Mouse (Mus musculus) G1E-ER4 (cell line): ENCODE measurements around the gene Ap1g2. TPM values are rescaled to one million over a fixed set of nuclear protein-coding genes. Genes with fewer than 3 reads are reported as not detected.

Source experiments
- GATA1 ChIP-seq: IDR thresholded peaks from one replicate; pipeline ENCODE4 v1.8.0; 2012; ENCODE audit warnings: low read length, inconsistent platforms
- polyA plus RNA-seq: library from polyadenylated mRNA; stranded (reverse); fragments of >175 nt; gene quantifications from 2 replicates; pipeline ENCODE4 v1.2.3, GENCODE M21; 2012

Ap1g2 gene
- polyA plus RNA-seq, 1 experiment = 16.8 TPM

DNA sequence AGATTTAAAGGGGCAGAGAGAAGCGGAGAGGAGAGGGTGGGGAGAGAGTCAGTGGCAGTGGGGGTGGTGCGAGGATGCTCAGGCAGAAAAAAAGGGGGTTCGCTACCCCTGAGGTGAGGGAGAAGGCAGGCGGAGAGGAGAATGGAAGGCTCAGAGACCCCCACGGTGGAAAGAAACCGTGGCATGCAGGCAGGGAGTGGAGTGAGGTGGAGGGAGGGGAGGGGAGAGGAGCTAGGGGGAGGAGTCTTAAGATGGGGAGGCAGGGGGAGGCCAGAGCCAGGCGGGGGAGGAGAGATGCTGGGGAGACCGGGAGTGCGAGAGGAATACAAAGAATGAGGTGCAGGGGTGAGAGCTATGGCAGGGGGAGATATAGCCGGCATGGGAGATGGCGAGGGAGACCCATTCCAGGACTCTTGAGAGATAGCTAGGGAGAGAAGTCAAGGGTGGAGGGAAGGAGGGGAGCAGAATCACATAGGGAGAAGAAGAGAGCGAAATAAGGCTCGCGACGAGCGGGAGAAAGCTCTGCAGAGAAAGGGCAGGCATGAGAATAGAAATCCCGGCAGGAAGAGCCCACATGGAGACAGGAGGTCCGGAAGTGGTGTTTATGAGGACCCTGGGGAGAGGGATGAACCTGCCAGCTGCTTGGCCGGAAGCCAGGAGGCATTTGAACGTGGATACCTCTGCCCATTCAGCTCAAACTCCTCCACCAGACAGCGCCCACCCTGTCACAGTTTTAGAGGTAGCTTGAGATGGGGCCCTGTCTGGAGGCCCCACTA is 10.2 kb upstream of the Ap1g2 start, which contains the start of gene Jph4:
Gene Jph4, minus strand, starts transcription at position 511 of the 776 bp plus-strand sequence.
- no peak for TF ChIP-seq GATA1

DNA sequence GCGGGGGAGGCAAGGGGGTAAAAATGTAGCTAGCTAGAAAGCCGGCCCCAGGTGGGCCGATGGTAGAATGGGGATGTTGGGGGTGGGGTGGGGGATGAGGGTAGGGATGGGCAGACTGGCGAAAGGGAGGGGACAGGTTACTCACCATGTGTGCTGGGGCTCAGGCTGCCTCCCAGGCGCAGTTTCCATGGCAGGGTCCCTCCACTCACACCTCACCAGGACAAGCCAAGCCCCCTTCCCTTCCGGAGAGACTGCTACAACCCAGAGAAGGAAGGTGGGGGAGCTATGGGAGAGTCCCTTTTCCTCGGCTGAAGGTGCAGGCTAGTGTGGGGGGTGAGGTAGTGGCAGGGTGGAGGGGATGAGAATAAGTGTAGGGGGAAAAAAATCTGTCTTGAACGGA is 9.5 kb upstream of the Ap1g2 start:
- TF ChIP-seq GATA1 = no peak

DNA sequence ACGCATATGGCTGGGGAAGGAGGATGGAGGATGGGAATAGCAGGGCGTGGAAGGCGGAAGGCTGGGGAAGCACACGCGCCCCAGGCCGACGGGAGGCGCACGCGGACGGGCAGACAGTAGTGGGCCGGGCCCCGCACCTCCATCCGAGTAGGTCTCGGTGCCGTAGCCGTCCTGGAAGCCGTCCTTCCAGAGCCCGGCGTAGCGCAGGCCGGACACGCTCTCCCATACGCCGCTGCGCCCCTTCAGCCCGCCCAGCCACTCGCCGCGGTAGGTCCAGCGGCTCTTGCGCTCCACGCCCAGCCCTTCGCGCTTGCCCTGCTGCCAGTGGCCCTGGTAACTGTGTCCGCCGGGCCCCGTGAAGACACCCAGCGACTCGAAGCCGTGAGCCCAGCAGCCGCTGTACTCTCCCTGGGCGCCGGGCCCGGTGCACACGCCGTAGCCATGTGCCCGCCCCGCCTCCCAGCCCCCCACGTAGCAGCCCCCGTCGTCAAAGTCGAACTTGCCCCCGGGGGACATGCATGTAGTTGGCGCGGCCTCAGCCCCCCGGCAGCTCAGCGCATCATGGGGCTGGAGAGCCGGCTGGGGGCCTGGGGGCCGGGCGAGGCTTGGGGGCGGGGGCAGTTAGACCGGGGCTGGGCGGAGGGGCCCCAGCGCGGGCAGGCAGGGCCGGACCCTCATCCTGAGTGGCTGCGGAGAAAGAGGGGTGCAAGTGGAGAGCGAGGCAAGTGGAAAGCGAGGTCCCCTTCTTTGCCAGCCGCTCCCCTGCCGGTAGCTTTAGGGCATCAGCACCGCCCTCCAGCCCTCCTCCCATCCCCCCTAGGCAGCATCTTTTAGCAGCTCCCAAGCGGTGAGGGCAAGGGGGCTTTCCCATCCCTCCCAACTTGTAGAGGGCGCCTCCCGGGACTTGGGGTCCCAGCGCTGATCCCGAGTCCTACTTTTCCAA is 8.6 kb upstream of the Ap1g2 start:
- no peak for TF ChIP-seq GATA1

DNA sequence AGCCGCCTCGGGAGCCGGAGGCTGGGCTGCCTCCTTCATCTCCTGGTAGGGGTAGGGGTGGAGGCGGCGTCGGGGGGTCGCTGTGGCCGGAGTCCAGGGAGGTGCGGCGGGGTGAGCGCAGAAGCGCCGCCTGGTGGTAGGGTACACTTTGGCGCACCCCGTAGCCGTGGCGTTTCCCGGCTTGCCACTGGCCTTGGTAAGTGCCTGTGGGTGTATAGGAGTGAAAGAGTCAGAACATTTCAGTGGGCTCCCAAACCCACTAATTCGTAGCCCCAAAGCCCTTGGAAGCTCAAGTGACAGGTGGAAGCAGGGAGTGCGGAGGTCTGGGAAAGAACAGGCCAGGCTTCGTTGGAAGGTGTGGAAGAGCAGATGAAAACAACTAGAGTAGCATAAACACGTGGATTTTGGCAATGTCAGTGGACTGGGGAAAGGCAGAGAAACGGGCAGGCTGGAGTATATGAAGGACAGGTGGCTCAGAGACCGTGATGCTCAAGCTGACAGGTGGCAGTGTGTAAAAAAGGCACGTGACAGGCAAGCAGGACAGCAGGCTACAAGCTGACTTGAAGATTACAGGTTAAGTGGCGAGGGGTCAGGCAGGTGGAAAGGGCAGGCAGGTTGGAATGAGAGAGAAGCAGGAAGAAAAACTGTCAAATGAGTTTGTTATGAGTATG is 7.7 kb upstream of the Ap1g2 start:
- no peak for TF ChIP-seq GATA1

DNA sequence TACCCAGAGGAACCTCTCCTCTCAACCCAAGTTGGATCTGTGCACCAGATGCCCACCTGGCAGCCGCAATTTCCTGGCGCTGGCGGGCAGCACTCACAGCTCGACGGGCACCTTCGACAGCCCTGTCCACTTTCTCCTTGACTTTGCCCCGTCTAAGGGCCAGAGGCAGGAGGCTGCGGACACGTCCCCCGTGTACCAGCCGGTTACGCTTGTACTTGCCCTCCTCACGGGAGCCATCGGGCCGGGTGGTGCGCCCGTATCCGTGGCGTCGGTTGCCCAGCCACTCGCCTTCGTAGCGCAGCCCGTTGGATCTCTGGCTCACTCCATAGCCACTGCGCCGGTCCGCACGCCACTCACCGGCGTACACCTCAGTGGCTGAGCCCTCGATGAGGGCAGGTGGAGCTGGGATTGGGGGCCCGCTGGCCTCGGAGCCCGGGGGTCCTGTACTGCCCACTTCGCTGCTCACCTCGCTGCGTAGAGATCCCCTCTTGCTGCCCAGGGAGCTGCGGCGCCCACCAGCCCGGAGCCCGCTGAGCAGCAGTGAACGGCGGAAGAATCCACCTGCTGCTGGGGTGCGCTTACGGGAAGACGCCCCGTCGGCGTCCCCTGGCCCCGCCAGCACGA is 7.1 kb upstream of the Ap1g2 start:
- no peak for TF ChIP-seq GATA1

DNA sequence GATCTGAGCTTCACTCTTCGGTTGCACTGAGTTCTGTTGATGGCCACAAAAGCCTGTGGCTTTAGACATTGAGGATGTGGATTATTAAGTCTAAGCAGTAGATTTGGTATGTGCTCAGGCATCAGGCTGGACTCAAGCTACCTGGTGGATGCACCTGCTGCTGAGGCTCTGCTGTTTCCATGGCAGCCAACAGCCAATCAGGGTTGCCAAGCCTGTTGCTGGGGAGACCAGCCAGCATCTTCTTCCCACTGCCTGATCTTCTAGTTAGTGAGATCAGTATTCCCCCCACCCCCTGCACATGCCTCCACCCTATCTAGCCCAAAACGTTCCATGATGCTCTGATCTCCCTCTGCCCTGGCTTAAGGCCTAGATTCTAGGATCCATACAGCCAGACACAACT is 5.3 kb upstream of the Ap1g2 start:
- TF ChIP-seq GATA1 = no peak

DNA sequence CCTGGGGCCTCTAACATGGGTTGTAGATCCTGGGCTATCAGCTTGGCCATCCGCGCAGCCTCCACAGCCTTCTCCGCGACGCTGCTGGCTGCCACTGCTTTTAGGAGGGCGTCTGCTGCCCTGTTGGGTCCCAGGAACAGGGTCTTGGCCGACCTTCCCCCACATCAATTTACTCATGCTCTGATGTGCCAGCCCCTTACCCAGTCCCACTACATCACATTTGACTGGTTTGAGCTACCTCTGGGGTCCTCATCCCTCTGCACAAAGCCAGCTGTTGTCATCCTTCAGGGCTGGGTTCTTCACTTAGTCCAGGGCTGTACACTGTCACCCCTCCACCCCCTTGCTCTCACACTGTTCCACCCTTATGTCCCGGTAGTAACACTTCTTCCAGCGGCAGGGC is 3.7 kb upstream of the Ap1g2 start:
- no peak for TF ChIP-seq GATA1

DNA sequence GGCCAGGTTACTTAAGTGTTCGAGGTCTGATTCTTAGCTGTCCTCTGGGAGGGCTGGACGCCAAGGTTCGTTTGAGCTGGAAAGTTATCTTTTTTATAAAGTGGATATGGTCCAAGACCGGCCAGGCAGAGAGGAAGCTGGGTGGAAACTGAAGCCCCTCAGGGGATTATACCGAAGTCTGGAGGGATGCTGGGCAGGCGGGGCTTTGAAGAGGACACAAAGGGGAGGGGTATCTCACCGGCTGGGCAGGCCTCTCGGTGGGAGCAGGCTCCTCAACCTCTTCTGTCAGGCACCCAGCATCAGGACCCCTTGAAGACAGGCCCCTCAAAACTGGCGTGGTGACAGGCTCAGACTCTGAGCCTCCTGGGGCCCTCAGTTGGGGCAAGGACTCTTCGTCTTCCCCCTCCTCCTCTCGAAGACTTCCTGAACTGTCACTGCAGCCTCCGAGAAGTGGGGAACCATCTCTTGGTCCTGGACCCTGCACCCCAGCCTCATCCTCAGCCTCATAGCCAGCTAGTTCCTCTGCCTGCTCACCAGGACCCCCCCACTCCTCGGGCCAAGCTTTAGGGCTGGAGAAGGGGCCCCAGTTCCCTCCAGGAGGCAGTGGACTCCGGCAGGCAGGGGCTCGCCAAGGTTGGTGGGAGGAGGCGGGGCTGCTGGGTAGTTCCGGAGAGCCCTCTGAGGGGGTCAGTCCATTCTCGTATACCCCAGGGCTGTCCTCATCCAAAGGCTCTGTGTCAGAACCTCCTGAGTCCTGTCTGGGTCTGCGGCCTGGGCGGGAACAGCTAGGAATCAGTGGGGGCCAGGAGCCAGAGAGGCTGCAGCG is 2.9 kb upstream of the Ap1g2 start:
- no peak for TF ChIP-seq GATA1

DNA sequence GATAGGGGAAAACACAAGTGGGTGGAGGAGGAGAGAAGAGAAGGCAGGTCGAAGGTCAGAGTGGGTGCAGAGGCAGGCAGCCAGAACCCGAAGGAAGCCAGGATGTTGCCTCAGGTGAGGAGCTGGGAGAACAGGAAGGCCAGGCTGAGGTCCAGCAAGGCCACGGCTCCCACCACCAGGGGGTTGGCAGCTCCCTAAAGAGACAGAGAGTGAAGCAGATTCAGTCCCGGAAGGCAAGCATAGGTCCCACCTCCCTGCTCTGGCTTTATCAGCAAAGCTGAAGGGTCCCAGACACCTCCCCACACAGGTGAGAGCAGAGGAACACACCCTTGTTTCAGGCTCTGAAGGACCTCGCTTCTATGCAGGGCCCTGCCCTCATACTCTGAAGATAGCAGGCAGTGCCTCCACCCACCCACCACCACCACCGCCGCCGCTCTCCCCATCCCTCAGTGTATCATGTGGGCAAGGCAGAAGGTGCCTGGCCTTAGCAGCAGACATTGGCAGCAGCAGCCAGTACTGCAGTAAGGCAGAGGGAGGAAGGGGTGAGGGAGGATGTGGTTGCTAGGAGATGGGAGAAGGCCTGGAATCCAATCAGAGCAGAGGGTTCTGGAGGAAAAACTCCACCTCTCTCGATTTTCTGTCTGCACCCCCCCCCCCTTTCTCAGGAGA is 1.9 kb upstream of the Ap1g2 start:
- no peak for TF ChIP-seq GATA1

DNA sequence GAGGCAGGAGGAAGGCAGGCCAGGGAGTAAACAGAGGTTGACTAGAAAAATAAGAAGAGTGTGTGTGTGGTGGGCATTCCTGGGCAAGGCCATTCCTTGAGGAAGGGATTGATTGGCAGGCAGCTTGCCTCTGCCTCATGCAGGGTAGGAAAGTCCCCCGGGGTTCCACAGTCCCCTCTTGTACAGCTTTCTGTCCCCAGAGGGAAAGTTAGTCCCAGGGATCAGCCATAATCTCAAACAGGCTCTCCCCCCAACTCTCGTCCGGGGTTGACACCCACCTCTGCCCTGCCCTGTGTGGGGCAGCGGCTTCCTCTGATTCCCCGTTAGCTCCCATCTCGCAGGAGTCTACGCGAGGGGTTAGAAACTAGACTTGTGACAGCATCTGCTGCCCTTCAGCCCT is 597 bp upstream of the Ap1g2 start:
- no peak for TF ChIP-seq GATA1

DNA sequence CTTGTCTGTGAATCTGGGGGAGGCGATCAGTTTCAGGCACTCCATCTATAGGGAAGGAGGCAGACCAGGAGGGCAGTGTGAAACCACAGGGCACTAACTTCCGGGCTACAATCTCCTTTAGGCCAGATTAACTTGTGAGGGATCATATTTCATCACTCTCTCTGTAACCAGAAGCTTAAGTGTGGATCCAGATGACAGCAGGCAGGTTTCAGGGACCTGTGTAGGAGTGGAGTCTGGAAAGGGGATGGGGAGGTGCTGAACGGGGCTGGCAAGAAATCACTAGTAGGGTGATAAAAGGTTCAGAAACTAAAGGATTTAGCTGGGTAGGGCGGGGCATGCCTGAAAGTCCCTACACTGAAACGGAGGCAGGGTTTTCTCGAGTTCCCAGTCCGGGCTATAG is 1.0 kb downstream of the Ap1g2 start:
- no peak for TF ChIP-seq GATA1

DNA sequence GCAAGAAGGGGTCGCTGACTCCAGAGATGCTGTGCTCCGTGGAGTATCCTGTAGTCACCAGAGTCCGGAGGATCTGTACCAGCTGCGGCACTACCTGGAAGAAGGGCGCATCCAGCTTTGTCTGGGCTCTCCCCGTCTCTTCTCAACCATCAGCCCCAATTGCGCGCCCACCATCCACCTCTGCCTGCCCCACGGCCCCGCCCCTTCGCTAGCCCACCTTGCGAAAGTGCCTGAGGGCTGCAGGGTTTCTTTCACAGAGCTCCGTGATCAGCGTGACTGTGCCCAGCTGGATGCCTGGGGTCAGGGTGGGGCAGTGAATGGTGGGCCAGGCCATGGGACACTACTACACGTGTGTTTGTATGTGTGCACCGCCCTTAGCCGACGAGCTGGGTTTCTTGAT is 2.0 kb downstream of the Ap1g2 start:
- TF ChIP-seq GATA1 = no peak

DNA sequence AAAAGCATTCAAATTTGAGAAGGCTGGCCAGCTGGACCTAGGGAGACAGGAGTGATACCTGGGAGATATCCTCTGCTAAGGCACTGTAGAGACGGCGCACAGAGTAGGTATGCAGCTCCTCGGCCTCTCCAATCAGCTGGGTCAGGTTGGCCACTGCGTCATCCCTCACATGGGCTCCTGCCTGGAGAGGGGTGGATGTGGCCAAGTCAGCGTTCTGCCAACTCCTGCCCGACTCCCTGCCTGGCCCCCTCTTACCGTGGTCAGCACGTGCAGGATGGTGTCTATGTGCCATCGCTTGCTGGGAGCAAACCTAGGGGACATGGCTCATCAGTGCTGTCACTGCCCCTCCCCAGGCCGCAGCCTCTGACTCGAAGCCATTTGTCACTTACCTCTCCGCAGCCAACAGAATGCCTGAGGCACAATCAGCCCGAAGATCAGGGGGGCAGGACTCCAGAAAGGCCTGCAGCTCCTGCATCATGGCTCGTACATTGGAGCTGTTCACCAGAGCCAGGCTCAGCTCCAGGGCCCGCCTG is 4.1 kb downstream of the Ap1g2 start:
- no peak for TF ChIP-seq GATA1

DNA sequence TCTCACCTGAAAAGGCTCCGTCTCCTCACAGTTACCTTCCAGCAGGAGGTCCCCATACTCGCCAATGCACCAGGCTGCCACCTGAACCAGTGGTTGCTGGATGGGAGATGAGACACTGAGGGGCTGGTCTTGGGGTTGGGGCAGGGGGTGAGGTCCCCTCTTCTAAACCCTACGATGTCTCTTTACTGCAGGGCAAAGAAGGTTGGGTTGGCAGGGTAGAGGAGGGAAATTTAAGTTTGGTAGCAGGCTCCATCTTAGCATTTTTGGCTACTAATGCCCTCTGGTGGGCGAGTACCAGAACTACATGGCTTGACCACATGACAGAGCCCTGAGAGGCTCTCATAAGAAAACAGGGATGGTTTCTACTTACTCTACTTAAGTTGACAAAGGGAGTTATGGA is 4.8 kb downstream of the Ap1g2 start:
- TF ChIP-seq GATA1 = no peak
